Mouse (Mus musculus) 3134 (cell line): ENCODE data around the gene Rpl14.

Experiments used
- DNase-seq: peaks from one replicate; pipeline ENCODE4 v3.0.0-alpha.2; 2011; ENCODE audit warnings: low spot score; ENCODE audit not compliant: insufficient read length; ENCODE audit errors: extremely low read depth

Rpl14 gene

GRCm38 (mm10) chr9:120602839-120603511 is 31.7 kb downstream of the Rpl14 start:
- peak; percentile 73 for DNase-seq

DNA sequence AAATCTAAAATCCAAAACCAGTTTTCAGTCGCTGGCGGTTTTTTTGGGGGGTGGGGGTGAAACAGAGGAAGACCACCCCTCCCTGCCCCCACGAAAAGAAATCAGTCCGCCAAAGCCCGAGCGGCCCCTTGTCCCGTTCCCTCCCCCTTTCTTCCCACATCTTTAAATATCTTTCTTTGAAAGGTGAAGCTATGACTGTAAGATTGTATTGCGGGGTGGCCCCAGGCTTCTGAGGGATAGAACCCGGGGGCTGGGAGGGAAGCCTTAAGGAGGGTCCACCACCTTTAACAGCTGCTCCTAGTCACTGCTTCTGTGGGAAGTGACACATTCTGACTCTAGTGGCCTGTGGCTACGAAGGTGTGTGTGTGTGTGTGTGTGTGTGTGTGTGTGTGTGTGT is 32.3 kb downstream of the Rpl14 start:
- DNase-seq: no peak

DNA sequence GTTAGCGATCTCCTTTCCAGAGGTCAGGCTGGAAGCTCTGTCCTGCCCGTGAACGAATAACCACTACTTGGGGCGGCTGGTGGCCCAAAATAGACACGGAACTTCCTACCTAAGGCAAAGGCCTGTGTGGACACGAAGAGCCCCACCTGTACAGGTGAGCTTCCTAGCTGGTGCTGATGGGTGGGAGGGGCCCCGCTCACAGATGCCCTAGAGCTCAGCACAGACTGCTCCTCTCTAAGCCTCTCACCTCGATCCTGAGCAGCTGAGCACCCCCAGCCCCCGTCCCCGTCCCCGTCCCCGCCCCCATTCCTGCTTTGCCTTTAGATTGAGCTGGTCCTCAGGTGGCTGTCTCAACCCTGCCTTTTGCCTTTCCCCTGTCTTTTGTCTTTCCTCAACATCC is 32.7 kb downstream of the Rpl14 start:
- no peak for DNase-seq

- no peak for DNase-seq
These were observed 39.8 kb downstream of the Rpl14 start for GRCm38 (mm10) chr9:120611055-120611454.

GRCm38 (mm10) chr9:120614059-120614458 is 42.8 kb downstream of the Rpl14 start:
- DNase-seq: no peak

DNA sequence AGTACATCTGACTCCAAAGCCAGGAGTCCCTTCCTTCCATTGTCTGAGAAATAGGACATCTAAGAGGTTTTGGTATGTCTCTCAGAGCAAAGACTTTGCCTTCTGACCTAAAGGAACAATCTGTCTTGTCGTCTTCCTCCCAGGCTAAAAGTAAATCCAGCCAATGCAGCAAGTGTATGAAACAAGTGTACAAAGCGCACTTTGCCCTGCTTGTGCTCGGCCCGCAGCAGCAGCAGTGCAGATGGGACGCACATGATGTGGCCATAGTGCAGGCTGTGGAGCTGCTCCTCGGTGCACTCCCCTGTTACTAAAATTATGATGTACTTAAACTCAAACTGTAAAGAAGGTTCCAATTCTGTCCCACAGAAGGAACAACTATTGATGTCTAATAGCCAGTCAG is 46.9 kb downstream of the Rpl14 start:
- no peak for DNase-seq

GRCm38 (mm10) chr9:120619347-120619708 is 48.1 kb downstream of the Rpl14 start:
- no peak for DNase-seq

DNA sequence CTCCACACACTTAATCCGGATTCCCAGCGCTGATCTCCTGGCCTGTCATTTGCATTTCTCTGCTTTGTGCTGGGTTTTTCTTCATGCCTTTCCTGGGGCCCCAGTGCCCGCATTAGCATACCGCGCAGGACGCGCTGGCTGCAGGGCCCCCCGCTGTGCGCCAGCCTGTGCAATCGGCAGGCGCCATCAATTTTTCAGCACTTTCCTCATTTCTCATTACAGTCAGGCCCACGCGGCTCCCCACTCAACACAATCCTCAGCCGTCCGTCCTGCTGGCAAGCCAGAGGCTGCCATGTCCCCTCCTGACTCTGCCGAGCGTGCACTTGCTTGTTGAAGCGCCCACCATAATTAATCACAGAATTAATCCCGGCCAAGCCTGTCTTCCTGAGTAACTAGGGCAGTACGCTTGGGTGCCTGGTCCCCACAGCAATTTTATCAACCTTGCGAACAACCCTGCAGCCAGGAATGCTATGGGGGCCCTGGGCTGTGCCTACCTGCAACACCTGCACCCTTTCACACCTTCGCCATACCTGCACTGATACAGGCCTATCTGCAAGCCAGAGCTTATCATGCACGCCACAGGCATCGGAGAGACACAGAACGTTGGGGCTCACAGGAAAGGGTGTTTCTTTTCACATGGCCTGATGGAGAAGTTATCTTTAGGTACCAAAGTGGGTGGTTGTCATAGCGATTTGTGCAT is 48.6 kb downstream of the Rpl14 start:
- DNase-seq: no peak

DNA sequence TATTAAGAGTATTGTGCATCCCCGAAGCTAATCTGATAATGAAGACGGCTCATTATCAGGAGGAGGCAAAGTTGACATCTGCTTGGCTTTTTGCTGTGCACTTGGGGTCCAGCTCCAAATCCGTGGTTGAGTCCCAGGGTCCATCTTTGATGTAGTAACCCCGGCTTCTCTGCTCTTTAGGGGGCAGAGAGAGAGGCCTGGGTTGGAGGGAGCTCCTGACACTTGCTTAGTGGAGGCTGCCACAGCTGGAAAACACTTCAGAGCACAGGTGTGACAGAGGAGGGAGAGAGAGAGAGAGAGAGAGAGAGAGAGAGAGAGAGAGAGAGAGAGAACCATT is 49.1 kb downstream of the Rpl14 start:
- DNase-seq: no peak
